Mouse (Mus musculus) testis, adult 2 months (tissue): ENCODE data around the gene Atic.

Experiments
- CTCF ChIP-seq: fragments of 200-500 bp; IDR thresholded peaks from 2 replicates; pipeline ENCODE4 v1.5.1; 2012; ENCODE audit warnings: low read depth, mild to moderate bottlenecking, inconsistent platforms, low read length, moderate library complexity; ENCODE audit not compliant: control insufficient read depth, insufficient read depth, insufficient replicate concordance
- POLR2A ChIP-seq: fragments of 200-500 bp; IDR thresholded peaks from 2 replicates; pipeline ENCODE4 v1.6.1; 2012; ENCODE audit warnings: low read depth, mild to moderate bottlenecking, inconsistent platforms, low read length, moderate library complexity; ENCODE audit not compliant: control insufficient read depth

- no peak for TF ChIP-seq POLR2A
- TF ChIP-seq CTCF, result no peak
Observed at GRCm38 (mm10) chr1:71583302-71583701, 26.4 kb downstream of the Atic start.
